Mouse (Mus musculus) bone marrow, adult 2 months (tissue): ENCODE data around the gene Arhgef40.

ENCODE experiments used
- CTCF ChIP-seq: fragments of 200-500 bp; IDR thresholded peaks from 2 replicates; pipeline ENCODE4 v1.5.1; 2011; ENCODE audit warnings: low read length, control low read depth; ENCODE audit not compliant: control insufficient read depth, insufficient read depth
- POLR2A ChIP-seq: fragments of 200-500 bp; IDR thresholded peaks from 2 replicates; pipeline ENCODE4 v1.6.1; 2011; ENCODE audit warnings: low read depth, mild to moderate bottlenecking, control low read depth, low read length, borderline replicate concordance; ENCODE audit not compliant: control insufficient read depth

GRCm38 (mm10) chr14:52018248-52019050 is 33.9 kb downstream of the Arhgef40 start:
- TF ChIP-seq POLR2A, result no peak
- no peak for TF ChIP-seq CTCF
